In the genomic region with DNA sequence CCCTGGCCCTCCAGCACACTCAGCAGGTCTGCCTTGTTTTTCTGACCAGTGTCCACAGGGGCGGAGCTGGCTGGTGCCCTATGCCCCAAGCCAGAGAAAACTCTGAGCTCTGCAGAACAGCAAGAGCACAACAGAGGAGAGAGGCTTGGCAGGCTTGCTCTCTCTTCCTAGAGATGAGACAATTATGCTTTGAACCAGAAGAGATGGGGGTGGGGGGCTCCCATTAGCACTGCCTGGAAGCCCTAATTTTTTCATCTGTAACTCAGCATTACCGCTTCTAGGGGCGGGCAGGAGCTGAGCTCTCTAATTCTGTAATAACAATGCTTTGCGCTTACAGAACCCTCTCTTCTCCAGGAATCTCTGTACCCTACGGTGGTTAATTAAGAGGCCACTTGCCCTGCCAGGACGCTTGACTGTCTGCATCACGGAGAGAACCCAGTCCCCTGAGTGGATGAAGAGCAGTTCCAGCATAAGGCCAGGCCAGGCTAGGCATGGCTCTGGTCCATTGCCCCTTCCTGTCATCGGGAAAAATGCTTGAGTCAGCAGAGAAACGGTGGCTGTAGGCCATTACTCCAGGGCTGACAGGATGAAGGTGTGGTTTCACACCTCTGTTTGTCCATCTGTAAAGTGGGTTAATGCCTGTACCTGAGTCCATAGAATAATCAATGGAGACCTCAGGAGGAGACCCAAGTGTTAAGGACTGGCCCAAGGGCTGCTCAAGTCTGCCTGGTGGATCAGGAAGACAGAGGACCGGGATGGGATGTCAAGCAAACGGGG, we compare ENCODE assay signal across 8 mouse cellular contexts. TPM values are rescaled to one million over a fixed set of nuclear protein-coding genes. Genes with fewer than 3 reads are reported as not detected.
A peak's percentile ranks its signal among the peaks of the same experiment; 100 is the strongest.
DNase-seq lines count a peak whose midpoint lies in the region; ATAC-seq and TF ChIP-seq lines count a peak whose summit lies in the region.

No protein-coding gene starts in this region.

- H3K4me2 ChIP-seq in lung, embryonic 14.5 days = peak overlapping the region; percentile 73
- H3K4me2 ChIP-seq in myocyte (ENCODE audit: low read depth) = peak overlapping the region; percentile 90

- DNase-seq in lung, embryonic 14.5 days = peak; percentile 50
- no peak for DNase-seq in lung, postnatal 25 days (ENCODE audit: low spot score)
- DNase-seq in cerebellum, adult 8-10 months = peak; percentile 69
- peak; percentile 59 to 62 for DNase-seq in heart, postnatal 10 days
- DNase-seq in layer of hippocampus, adult 8-10 months (ENCODE audit: low spot score in 2 of 2) = peak; percentile 65 to 66
- no peak for DNase-seq in urinary bladder, postnatal 14 days (ENCODE audit: low spot score)
- DNase-seq in natural killer cell, adult 2 months (ENCODE audit: low spot score in 2 of 2) = no peak

- no peak for ATAC-seq in lung, embryonic 14.5 days (ENCODE audit: insufficient read depth)

- no peak for TF ChIP-seq POLR2A in myocyte (IDR thresholded peaks at IDR 0.05; ENCODE audit: insufficient read length, low read depth)

- H3ac ChIP-seq in myocyte (ENCODE audit: control insufficient read depth, insufficient read length) = peak overlapping the region; percentile 60

- 0 out of 2 replicates have a peak, but pooled peaks cover 3% of the 10 kb centered on the region for H3K36me3 ChIP-seq in lung, embryonic 14.5 days (ENCODE audit: insufficient read depth)
- no peaks in the 10 kb centered on the region for H3K36me3 ChIP-seq in myocyte (ENCODE audit: control insufficient read depth, insufficient read depth)

- WGBS in lung, embryonic 14.5 days = 18% methylated on average over 11 of the region's 11 CpGs

- peaks cover 62% of the 10 kb centered on the region for H3K79me2 ChIP-seq in myocyte (ENCODE audit: control insufficient read depth, insufficient read depth)

- peak overlapping the region; percentile 94 for H3K4me3 ChIP-seq in lung, embryonic 14.5 days (ENCODE audit: low read depth, low read length)
- peak overlapping the region; percentile 72 for H3K4me3 ChIP-seq in myocyte

- intact Hi-C loops in heart, postnatal 10 days (cut with DNase I) = loop anchor here (2.0 kb wide), 1 partner anchor 42 kb away; no protein-coding TSS in a partner anchor

- H3K9ac ChIP-seq in lung, embryonic 14.5 days = peak overlapping the region; percentile 91

- no peaks in the 10 kb centered on the region for H3K27me3 ChIP-seq in lung, embryonic 14.5 days (ENCODE audit: insufficient read depth, low read length)
- H3K27me3 ChIP-seq in myocyte (ENCODE audit: control insufficient read depth, insufficient read depth, insufficient read length) = no peaks in the 10 kb centered on the region

- H3K9me3 ChIP-seq in lung, embryonic 14.5 days (ENCODE audit: low read depth, low read length) = no peaks in the 10 kb centered on the region

- H3K4me1 ChIP-seq in lung, embryonic 14.5 days (ENCODE audit: insufficient read depth) = peaks cover 49% of the 10 kb centered on the region

- peak overlapping the region; percentile 73; the same call in 1 of the 2 replicates for H3K27ac ChIP-seq in lung, embryonic 14.5 days (ENCODE audit: low read depth)

- TF ChIP-seq CTCF in lung, embryonic 14.5 days (IDR thresholded peaks at IDR 0.05; ENCODE audit: low read depth) = no peak

TF ChIP-seq in myocyte, 11 proteins besides CTCF, POLR2A, EP300 and RAD21:
- no peak for TF ChIP-seq E2F4 (IDR thresholded peaks at IDR 0.05; ENCODE audit: insufficient read depth)
- TF ChIP-seq POLR2AphosphoS2 (IDR thresholded peaks at IDR 0.05; ENCODE audit: insufficient read length, low read depth) = no peak
- no peak for TF ChIP-seq USF1 (IDR thresholded peaks at IDR 0.05; ENCODE audit: low read depth)
- no peak for TF ChIP-seq MYOG (IDR thresholded peaks at IDR 0.05; ENCODE audit: control insufficient read depth in 1 of 3, insufficient read depth in 1 of 3, insufficient read length in 2 of 3, low read depth in 2 of 3)
- no peak for TF ChIP-seq REST (IDR thresholded peaks at IDR 0.05; ENCODE audit: insufficient read depth, insufficient read length)
- no peak for TF ChIP-seq MAX (IDR thresholded peaks at IDR 0.05; ENCODE audit: low read depth)
- TF ChIP-seq TCF3 (IDR thresholded peaks at IDR 0.05; ENCODE audit: insufficient read length, low read depth) = no peak
TF ChIP-seq in myocyte: peak in this region for 0.

RNA-seq across cellular contexts. Expression of gene Bcar1, which starts 1.2 kb away (rescaled TPM):
- 54.5 and 56.3 TPM in 2 replicates for polyA plus RNA-seq in lung, embryonic 14.5 days (2014; fragmentation: Nextera tagmentation; extraction: Ambion mirVana)
- 10 to 100 TPM; 48.0 to 54.2 TPM for total RNA-seq in heart, postnatal 10 days (2021)
- total RNA-seq in layer of hippocampus, adult 8-10 months (2022) = 10 to 100 TPM; 58.8 to 73.3 (median 62.6) TPM
- polyA plus RNA-seq in myocyte (2012; fragmentation: generic; extraction: Trizol) = 81.9 TPM

RNA-seq across cellular contexts. Expression of gene Ctrb1, which starts 51.6 kb away (rescaled TPM):
- polyA plus RNA-seq in lung, embryonic 14.5 days (2014; fragmentation: Nextera tagmentation; extraction: Ambion mirVana) = not detected in 2 replicates
- total RNA-seq in heart, postnatal 10 days (2021) = under 1 TPM in 1 of 2 experiments, not detected in 1; 0.40 TPM
- not detected for total RNA-seq in layer of hippocampus, adult 8-10 months (2022)
- polyA plus RNA-seq in myocyte (2012; fragmentation: generic; extraction: Trizol) = 85.4 TPM

Comparison
In these comparisons a context has a peak if more than half of its experiments do, and no peak if none do; other contexts are left out.
1. DNase-seq: peak in lung, embryonic 14.5 days (single experiment), cerebellum, adult 8-10 months (single experiment), heart, postnatal 10 days (2 of 2) and layer of hippocampus, adult 8-10 months (2 of 2); none in lung, postnatal 25 days (single experiment), urinary bladder, postnatal 14 days (single experiment) and natural killer cell, adult 2 months (0 of 2).